Mouse (Mus musculus) neutrophil, adult 5-6 weeks (primary cell): ENCODE results near the gene Tespa1. TPM values are rescaled to one million over a fixed set of nuclear protein-coding genes. Genes with fewer than 3 reads are reported as not detected.
"Not testable (repeated sequence)": the region's sequence is repeated elsewhere in the genome, so short reads cannot be mapped to it uniquely, and the experiment has no call there.

Experiments
- ATAC-seq: fragments of 151-379, 151-347 bp; 2 replicates; pipeline ENCODE4 v1.8.0; 2017; ENCODE audit warnings: mild to moderate bottlenecking, moderate TSS enrichment; ENCODE audit not compliant: insufficient number of reproducible peaks, poor library complexity, low FRiP score, severe bottlenecking; ENCODE audit errors: extremely low read depth
- total RNA-seq: library from RNA; stranded (forward); fragments of 200-1000 nt; gene quantifications from 2 replicates; pipeline ENCODE4 v1.2.3, GENCODE M21; 2017

Gene Tespa1
- total RNA-seq, 1 experiment from 2014 or later = 70.5 TPM

- no peak for ATAC-seq
Measured at GRCm38 (mm10) chr10:130337581-130337980, 14.9 kb downstream of the Tespa1 start.

GRCm38 (mm10) chr10:130340050-130340449 is 17.4 kb downstream of the Tespa1 start:
- ATAC-seq = not testable (repeated sequence)

GRCm38 (mm10) chr10:130344056-130344455 is 21.4 kb downstream of the Tespa1 start:
- ATAC-seq = no peak

GRCm38 (mm10) chr10:130363438-130364164 is 40.9 kb downstream of the Tespa1 start:
- ATAC-seq = peak; percentile 48; the same call in 1 of the 2 replicates

GRCm38 (mm10) chr10:130364766-130365165 is 42.1 kb downstream of the Tespa1 start:
- no peak for ATAC-seq

- no peak for ATAC-seq
Measured at GRCm38 (mm10) chr10:130368384-130368783, 45.7 kb downstream of the Tespa1 start.

- ATAC-seq = no peak
Measured at GRCm38 (mm10) chr10:130370005-130370682, 47.5 kb downstream of the Tespa1 start.

GRCm38 (mm10) chr10:130371644-130372043 is 49.0 kb downstream of the Tespa1 start:
- ATAC-seq = no peak

GRCm38 (mm10) chr10:130372491-130373173 is 50.0 kb downstream of the Tespa1 start:
- ATAC-seq = no peak

GRCm38 (mm10) chr10:130375145-130375544 is 52.5 kb downstream of the Tespa1 start:
- no peak for ATAC-seq

- no peak for ATAC-seq
Measured at GRCm38 (mm10) chr10:130394232-130394631, 71.6 kb downstream of the Tespa1 start, which contains the start of gene Vmn2r84. Gene Vmn2r84, minus strand, starts transcription at chr10:130394332.

GRCm38 (mm10) chr10:130412167-130412698 is 89.6 kb downstream of the Tespa1 start:
- ATAC-seq = 0 out of 2 replicates have a peak, but pooled peaks have one; percentile 26

Other genes starting within 250 kb of the Tespa1 start
- gene Olfr823, start 207.5 kb upstream of the Tespa1 start, total RNA-seq = not detected in 2 replicates
- gene Olfr824, start 192.9 kb upstream of the Tespa1 start, total RNA-seq = not detected in 2 replicates
- not detected in 2 replicates for gene Olfr825, start 156.1 kb upstream of the Tespa1 start, total RNA-seq
- not detected in 2 replicates for gene Olfr826, start 138.7 kb upstream of the Tespa1 start, total RNA-seq
- 0.12 TPM in 1 of 2 replicates, not detected in the other for gene Olfr827, start 108.5 kb upstream of the Tespa1 start, total RNA-seq
- 0.61 and 1.0 TPM in 2 replicates for gene Neurod4, start 42.6 kb upstream of the Tespa1 start, total RNA-seq
- 0.12 TPM in 2 replicates for gene Vmn2r84, start 71.5 kb downstream of the Tespa1 start, total RNA-seq
- gene Vmn2r85, start 106.8 kb downstream of the Tespa1 start, total RNA-seq = not detected in 2 replicates
- not detected in 2 replicates for gene Vmn2r86, start 133.2 kb downstream of the Tespa1 start, total RNA-seq
- gene Vmn2r87, start 174.5 kb downstream of the Tespa1 start, total RNA-seq = not detected in 2 replicates